Mouse (Mus musculus): ENCODE data around the gene Tarbp2. TPM values are rescaled to one million over a fixed set of nuclear protein-coding genes. Genes with fewer than 3 reads are reported as not detected.

Gene Tarbp2
- total RNA-seq, 2 experiments from 2014 or later: 32.8 to 40.4 TPM

DNA sequence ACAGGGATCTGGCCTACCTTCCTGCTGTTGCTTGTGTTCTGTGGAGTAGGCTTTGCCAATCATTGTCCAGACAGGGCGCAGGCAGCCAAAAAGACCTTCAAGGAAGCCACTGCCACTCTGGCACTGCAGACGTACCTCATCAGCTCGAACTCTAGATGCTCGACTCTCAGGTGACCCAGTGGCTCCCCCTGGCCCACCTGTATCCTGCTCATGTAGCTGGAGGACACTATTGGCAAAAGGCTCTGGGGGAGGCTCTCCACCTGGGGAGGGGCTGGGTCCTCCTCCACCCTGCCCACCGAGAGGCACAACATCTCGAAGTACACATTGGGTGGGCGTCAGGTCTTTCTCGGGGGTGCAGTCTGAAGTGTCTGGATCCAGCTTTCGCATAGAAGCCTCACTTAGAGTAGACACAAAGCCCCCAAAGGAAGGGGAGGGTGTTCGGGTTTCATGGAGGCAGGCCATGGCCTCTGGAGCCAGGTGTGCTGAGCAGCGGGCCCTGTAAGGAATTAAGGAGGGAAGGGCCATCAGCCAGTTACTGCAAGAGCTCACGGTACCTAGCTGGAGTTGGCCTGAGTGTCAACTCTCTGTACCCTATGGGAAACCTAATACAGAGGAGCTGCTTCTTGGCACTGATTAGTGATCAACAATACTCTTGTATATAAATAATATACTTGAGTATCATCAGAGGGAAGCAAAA, 12.8 kb upstream of the Tarbp2 start:
- DNase-seq (ENCODE audit: extremely low spot score in 1 of 2, low spot score in 1 of 2): no peak

DNA sequence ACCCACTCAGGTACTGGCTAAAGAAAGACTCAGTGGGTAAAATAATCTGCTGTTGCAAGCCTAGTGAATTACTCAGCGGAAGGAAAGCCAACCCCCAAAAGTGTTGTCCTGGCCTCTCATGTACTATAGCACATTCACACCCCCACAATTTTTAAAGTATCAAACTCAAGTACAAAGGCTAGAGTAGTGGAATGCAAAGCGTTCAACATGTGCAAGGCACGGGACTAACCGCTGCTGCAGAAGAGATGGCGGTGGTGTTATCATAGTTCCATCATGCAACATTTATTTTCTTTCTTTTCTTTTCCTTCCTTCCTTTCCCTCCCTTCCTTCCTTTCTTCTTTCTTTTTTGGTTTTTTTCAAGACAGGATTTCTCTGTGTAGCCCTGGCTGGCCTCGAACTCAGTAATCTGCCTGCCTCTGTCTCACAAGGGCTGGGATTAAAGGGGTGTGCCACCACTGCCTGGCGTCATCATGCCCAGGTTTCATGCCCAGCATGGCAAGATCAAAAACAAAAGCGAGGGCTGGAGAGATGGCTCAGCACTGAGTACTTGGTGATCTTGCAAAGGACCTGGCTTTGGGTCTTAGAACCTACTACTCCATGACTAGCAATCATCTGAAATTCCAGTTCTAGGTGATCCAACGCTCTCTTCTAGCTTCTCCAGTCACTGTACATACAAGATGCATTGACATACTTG, 12.1 kb upstream of the Tarbp2 start:
- DNase-seq (ENCODE audit: extremely low spot score in 1 of 2, low spot score in 1 of 2): no peak

GRCm38 (mm10) chr15:102506464-102506830, 11.5 kb upstream of the Tarbp2 start:
- no peak for DNase-seq (ENCODE audit: extremely low spot score in 1 of 2, low spot score in 1 of 2)

GRCm38 (mm10) chr15:102506864-102507263, 11.1 kb upstream of the Tarbp2 start:
- DNase-seq (ENCODE audit: extremely low spot score in 1 of 2, low spot score in 1 of 2): no peak

DNA sequence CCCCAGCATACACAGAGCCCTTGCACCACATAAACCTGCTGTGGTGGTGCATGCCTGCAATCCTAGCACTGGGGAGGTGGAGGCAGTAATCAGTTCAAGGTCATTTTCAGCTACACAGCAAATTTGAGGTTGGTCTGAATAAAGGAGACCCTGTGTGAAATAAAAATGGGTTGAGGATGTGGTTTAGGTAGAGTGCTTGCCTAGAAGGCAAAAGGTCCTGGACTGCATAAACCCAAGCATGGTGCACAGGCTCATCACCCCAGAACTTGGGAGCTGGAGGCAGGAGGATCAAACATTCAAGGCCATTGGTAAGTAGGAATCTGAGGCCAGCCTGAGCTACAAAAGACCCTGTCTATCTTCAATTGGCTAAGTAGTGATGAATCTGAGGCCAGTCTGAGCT, 10.4 kb upstream of the Tarbp2 start:
- DNase-seq (ENCODE audit: extremely low spot score in 1 of 2, low spot score in 1 of 2): peak in 1 of 2 experiments; percentile 4

- peak in 1 of 2 experiments; percentile 4 for DNase-seq (ENCODE audit: extremely low spot score in 1 of 2, low spot score in 1 of 2)
Observed at GRCm38 (mm10) chr15:102508336-102508735, 9.7 kb upstream of the Tarbp2 start.

DNA sequence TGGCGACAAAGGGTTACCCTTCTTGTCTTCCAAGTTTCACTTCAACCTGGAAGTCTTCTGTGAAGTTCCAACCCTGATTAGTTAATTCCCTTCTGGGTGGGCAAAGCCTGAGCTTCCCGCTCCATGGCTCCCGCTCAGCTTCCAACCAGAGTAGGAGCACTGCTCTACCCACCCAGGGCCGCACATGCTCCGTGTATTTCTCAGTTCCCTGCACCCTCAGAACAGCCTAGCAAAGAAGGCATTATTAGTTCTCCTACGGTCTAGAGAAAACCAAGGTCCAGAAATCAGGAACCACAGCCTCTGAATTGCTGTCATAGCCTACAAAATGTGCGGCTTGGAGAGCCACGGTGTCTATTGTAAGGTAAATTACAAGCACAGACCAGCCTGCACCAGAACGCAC, 7.9 kb upstream of the Tarbp2 start:
- DNase-seq (ENCODE audit: extremely low spot score in 1 of 2, low spot score in 1 of 2): no peak

DNA sequence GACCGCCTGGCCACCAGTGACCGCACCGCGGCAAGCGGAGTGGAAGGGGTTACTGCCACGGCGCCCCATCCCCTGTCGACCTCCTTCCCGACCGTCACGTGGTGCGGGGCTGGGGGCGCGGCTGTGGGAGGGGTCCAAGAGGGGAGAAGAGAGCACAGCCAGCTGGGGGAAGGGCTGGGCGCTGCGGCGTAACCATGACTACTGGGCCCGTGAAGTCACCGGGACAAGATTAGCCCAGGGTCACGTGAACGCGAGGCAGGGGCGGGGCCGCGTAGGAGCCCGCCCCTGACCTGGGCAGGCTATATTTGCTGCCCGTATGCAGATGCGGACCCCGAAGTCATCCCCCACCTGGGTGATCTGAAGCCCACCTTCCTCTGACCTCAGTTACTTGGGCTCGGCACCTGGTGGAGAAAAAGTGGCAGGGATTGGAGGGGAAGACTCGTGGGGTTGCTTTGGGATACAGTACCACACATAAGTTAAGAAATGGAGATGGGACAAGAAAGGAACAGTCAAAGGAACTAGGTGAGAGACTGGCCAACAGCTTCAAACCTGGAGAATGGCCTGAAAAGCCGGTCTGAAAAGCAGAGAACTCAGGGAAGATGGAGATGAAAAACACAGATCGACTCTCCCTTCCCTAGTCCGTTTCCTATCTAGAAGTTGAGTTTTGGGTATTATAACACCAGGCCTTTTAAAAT, 7.3 kb upstream of the Tarbp2 start:
- DNase-seq (ENCODE audit: extremely low spot score in 1 of 2, low spot score in 1 of 2): peak; percentile 73 to 74

- DNase-seq (ENCODE audit: extremely low spot score in 1 of 2, low spot score in 1 of 2): no peak
Observed at GRCm38 (mm10) chr15:102511285-102511833, 6.6 kb upstream of the Tarbp2 start.

- DNase-seq (ENCODE audit: extremely low spot score in 1 of 2, low spot score in 1 of 2): no peak
Observed at GRCm38 (mm10) chr15:102512010-102512409, 6.0 kb upstream of the Tarbp2 start.

DNA sequence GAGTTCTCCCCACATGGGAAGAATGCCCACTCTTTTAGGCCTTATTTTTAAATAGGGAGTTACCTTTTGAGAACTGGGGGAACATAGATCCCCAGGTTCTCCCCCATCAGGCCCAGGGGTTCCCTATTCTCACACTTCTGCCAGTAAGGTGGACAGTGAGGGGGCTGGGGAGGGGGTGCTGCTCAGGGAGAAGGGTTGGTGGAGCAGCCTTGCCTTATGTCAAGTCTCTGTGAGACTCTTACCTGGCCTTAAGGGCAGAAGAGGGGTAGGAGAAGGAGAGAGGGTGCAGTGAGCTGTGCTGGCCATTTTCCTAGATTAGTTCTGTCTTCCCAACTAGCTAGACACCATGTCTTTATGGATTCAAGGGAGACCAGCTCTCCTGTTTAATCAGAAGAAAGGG, 5.5 kb upstream of the Tarbp2 start:
- DNase-seq (ENCODE audit: extremely low spot score in 1 of 2, low spot score in 1 of 2): no peak

DNA sequence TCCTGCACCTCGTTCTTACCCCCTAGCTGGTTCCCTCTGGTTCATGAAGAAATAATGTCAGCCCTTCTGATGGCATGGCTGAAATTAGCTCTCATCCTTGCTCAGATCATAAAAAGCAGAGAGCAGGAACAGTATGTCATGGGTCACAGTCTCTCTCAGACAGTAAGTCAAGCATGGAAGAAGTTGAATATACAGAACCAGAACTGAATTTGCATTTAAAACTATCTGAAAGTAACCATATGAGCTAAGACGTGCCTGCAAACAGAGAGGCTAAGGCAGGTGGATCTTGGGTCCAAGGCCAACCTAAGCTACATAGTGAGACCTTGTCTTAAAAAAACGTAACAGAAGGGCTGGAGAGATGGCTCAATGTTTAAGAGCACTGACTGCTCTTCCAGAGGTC, 5.0 kb upstream of the Tarbp2 start:
- DNase-seq (ENCODE audit: extremely low spot score in 1 of 2, low spot score in 1 of 2): no peak

DNA sequence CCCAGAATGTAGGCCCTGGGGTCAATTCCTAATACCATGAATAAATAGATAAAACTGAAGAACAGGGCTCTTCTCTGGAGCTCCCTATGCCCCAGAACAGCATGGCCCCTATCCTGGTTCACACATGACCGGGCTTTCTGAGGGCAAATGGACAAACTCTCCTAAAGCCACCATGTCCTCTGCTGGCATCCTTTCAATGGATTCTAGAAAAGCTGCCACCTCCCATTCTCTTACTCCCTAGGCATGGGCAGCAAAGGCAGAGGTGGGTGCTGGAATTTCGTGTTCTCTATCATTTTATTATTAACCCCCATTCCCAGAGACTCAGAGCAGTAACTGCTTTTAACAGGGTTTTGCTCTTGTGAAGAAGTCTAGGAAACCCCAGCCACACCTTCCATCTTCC, 2.7 kb upstream of the Tarbp2 start:
- no peak for DNase-seq (ENCODE audit: extremely low spot score in 1 of 2, low spot score in 1 of 2)

DNA sequence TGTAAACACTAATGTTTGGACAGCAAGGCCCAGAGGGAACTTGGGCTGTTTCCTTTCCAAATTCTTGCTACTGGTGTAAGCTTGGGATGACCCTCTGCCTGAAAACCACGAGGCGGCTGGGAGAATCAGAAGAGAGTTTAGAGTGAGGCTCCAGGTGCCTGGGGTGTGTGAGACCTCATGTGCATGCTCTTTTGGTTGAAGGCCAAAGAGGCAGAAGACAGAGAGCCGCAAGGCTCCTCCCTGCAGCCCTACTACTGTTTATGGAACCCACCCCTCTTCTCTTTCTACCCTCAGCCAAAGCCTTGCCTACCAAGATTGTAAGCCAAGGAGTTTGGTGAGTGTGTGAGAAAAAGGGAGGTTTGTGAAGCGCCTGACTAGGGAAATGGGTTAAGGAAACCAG, 2.2 kb upstream of the Tarbp2 start:
- DNase-seq (ENCODE audit: extremely low spot score in 1 of 2, low spot score in 1 of 2): no peak

DNA sequence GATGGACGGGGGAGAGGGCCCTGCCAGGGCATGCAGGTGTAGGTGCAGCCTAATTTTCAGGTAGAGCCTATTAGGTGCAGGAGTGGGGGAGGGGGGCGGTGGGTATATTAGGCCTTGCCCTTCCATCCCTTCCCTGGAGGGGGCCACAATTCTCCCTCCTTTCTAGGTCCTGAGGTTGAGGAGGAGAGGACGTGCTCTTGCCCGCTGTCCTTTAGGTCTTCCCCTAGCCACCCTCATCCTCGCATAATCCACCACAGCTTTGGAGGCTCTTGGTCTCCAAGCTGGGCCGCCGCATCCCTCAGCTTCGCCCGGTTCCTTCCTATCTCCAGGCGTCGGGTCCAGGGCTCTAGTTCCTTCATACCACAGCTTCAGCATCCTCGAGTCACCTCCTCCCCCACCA, 1.7 kb upstream of the Tarbp2 start:
- DNase-seq (ENCODE audit: extremely low spot score in 1 of 2, low spot score in 1 of 2): no peak

GRCm38 (mm10) chr15:102516728-102517404, 1.1 kb upstream of the Tarbp2 start, which contains the start of gene Map3k12:
Map3k12 (minus strand) TSS chr15:102517064.
- DNase-seq (ENCODE audit: extremely low spot score in 1 of 2, low spot score in 1 of 2): peak; percentile 61 to 76

DNA sequence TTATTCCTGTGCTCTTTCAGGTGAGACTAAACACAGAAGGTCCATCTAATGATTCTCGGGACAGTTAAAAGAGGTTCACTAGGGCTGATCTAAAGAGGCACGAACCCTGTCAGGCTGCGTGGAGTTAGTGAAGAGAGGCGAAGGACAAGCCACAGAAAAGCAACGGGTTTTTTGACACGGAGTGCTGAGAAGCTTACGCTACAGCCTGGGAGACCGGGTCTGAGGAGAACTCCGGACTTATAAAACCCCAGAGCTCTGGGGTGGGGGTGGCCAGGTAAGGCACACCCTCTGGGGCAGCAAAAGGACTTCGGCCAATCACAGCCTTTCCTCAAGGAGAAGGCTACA, 389 bp upstream of the Tarbp2 start:
- no peak for DNase-seq (ENCODE audit: extremely low spot score in 1 of 2, low spot score in 1 of 2)

GRCm38 (mm10) chr15:102518859-102519201, 838 bp downstream of the Tarbp2 start:
- DNase-seq (ENCODE audit: extremely low spot score in 1 of 2, low spot score in 1 of 2): no peak

- DNase-seq (ENCODE audit: extremely low spot score in 1 of 2, low spot score in 1 of 2): no peak
Observed at GRCm38 (mm10) chr15:102519211-102520141, 1.5 kb downstream of the Tarbp2 start.

DNA sequence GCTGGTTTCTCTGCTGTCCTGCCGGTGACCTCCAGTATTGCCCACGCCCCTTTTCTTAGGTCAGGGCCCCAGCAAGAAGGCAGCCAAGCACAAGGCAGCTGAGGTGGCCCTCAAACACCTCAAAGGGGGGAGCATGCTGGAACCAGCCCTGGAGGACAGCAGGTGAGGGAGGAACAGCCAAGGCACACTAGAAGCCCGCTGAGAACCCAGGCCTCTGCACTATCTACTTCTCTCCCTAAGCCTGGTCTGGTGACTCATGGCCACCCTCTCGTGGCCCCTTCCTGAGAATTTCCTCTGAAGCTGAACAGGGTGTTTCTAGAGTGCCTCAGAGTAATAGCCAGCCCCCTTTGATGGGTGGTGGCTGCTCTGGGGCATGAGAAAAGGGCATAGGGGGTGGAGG, 2.4 kb downstream of the Tarbp2 start:
- DNase-seq (ENCODE audit: extremely low spot score in 1 of 2, low spot score in 1 of 2): no peak
